Mouse (Mus musculus): Measurements from ENCODE around the gene Smoc2.

DNA sequence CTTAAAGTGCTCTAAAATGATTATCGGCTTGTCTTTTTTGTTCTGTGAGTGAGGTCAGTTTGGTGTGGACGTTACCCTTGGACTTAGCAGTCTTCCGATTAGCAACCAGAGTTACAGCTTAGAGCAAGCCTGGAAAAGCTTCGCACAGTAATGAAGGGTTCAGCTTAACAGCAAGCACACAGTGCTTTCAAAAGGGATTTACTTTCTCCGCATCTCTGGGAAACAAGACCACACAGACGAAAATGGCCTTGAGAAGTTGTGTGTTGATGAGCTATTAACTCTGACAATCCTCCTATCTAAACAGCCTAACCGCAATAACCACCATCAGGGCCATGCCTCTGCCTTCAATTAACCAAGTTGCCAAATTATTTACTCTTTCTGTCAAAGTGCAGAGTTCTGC lies 46.9 kb downstream of the Smoc2 start:
- TF ChIP-seq CTCF (IDR thresholded peaks at IDR 0.05; ENCODE audit: borderline replicate concordance, insufficient read depth, low read depth, low read length), result no peak
- no peak for TF ChIP-seq POLR2A (IDR thresholded peaks at IDR 0.05; ENCODE audit: borderline replicate concordance, insufficient read depth, low read length)
